In the genomic region with DNA sequence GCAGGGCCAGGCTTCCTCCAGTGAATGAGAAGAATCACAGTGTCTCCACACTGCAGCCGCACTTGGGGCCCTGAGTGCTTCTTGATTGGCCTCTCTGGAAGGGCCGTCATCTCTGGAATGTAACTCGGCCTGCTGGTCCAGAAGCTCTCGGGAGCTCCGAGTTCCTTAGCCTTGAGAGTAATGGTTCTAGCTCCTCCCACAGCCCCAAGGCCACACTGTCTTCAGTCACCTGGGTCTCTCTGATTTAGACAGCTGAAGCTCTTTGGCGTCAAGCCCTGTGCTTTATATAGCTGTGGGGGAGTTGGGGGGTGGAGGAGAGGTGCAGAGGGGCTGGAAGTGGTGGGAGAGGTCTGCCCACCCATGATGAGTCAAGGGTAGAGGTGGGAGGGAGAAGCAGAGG, we compare ENCODE assay signal across 10 mouse cellular contexts. TPM values are rescaled to one million over a fixed set of nuclear protein-coding genes. Genes with fewer than 3 reads are reported as not detected.
A peak's percentile ranks its signal among the peaks of the same experiment; 100 is the strongest.
DNase-seq lines count a peak whose midpoint lies in the region; ATAC-seq and TF ChIP-seq lines count a peak whose summit lies in the region.
"Had no signal": no experiment of that assay in that cellular context is flagged by ENCODE, and none has a peak within 500 bp of the region (broad histone marks: within the 10 kb centered on the region; RNA-seq: fewer than 3 reads in every experiment).

No protein-coding gene starts in this region.

- TF ChIP-seq EP300 in ES-Bruce4 (IDR thresholded peaks at IDR 0.05; ENCODE audit: insufficient read depth, low read depth, low read length), result peak; percentile 66; the same call in 1 of the 2 replicates

- 11% methylated on average over 6 of the region's 6 CpGs for WGBS in kidney, embryonic 14.5 days
- 27% methylated on average over 6 of the region's 6 CpGs for WGBS in lung, adult 2 months
- 80% methylated on average over 6 of the region's 6 CpGs for WGBS in midbrain, embryonic 16.5 days
- 86% methylated on average over 6 of the region's 6 CpGs for WGBS in midbrain, embryonic 13.5 days

- peak; percentile 85 for ATAC-seq in kidney, embryonic 14.5 days (ENCODE audit: low FRiP score, low TSS enrichment)
- no peak for ATAC-seq in midbrain, embryonic 16.5 days
- no peak for ATAC-seq in midbrain, embryonic 13.5 days
- ATAC-seq in granulocyte monocyte progenitor cell, adult 5-6 weeks (replicated peaks; ENCODE audit: poor library complexity, severe bottlenecking), result no peak

- TF ChIP-seq CTCF in ES-Bruce4 (IDR thresholded peaks at IDR 0.05; ENCODE audit: low read depth, low read length), result no peak
- no peak for TF ChIP-seq CTCF in lung, adult 2 months (IDR thresholded peaks at IDR 0.05; ENCODE audit: insufficient read depth, low read length)

- H3K27me3 ChIP-seq in ES-Bruce4 (ENCODE audit: control insufficient read depth, insufficient read depth, low read length, poor library complexity, severe bottlenecking), result no peaks in the 10 kb centered on the region
- H3K27me3 ChIP-seq in kidney, embryonic 14.5 days (ENCODE audit: control insufficient read depth, insufficient read depth, low read length), result no peaks in the 10 kb centered on the region
- no peaks in the 10 kb centered on the region for H3K27me3 ChIP-seq in midbrain, embryonic 16.5 days (ENCODE audit: control insufficient read depth, insufficient read depth, low read depth, low read length)
- no peaks in the 10 kb centered on the region for H3K27me3 ChIP-seq in midbrain, embryonic 13.5 days

- DNase-seq in R1 (ENCODE audit: low read depth, low spot score), result peak; percentile 87
- peak; percentile 85 for DNase-seq in lung, adult 2 months
- DNase-seq in cerebellum, adult 8-10 months, result no peak
- DNase-seq: gastrocnemius, postnatal 14 days; thymus, postnatal 36 days had no signal

- no peak overlapping the region for H3K4me3 ChIP-seq in ES-Bruce4 (ENCODE audit: low read depth, low read length)
- no peak overlapping the region for H3K4me3 ChIP-seq in kidney, embryonic 14.5 days (ENCODE audit: low read length)
- no peak overlapping the region for H3K4me3 ChIP-seq in lung, adult 2 months (replicated peaks; ENCODE audit: extremely low read depth, low read depth, low read length)
- H3K4me3 ChIP-seq in midbrain, embryonic 16.5 days (ENCODE audit: low read depth, low read length), result no peak overlapping the region
- no peak overlapping the region for H3K4me3 ChIP-seq in midbrain, embryonic 13.5 days (replicated peaks)

- H3K27ac ChIP-seq in ES-Bruce4 (ENCODE audit: insufficient read depth, low read length), result peak overlapping the region; percentile 0; the same call in 1 of the 2 replicates
- H3K27ac ChIP-seq in kidney, embryonic 14.5 days (ENCODE audit: low read depth, low read length), result peak overlapping the region; percentile 82
- H3K27ac ChIP-seq in midbrain, embryonic 16.5 days (ENCODE audit: low read length), result no peak overlapping the region
- no peak overlapping the region for H3K27ac ChIP-seq in midbrain, embryonic 13.5 days

- no peak for TF ChIP-seq POLR2A in ES-Bruce4 (IDR thresholded peaks at IDR 0.05; ENCODE audit: insufficient read depth, low read length)
- 0 out of 2 replicates have a peak, but pooled peaks have one; percentile 18 for TF ChIP-seq POLR2A in lung, adult 2 months (IDR thresholded peaks at IDR 0.05; ENCODE audit: borderline replicate concordance, extremely low read depth, low read depth, low read length)

- H3K4me2 ChIP-seq in kidney, embryonic 14.5 days (replicated peaks; ENCODE audit: low read depth, low read length), result no peak overlapping the region; the same call in 1 of the 2 replicates
- H3K4me2 ChIP-seq in midbrain, embryonic 16.5 days (ENCODE audit: low read length), result no peak overlapping the region
- H3K4me2 ChIP-seq in midbrain, embryonic 13.5 days (replicated peaks), result no peak overlapping the region

- H3K4me1 ChIP-seq in ES-Bruce4 (ENCODE audit: control insufficient read depth, insufficient read depth, low read length), result peaks cover 6% of the 10 kb centered on the region
- peaks cover 22% of the 10 kb centered on the region for H3K4me1 ChIP-seq in kidney, embryonic 14.5 days (ENCODE audit: control insufficient read depth, insufficient read depth, low read length)
- peaks cover 20% of the 10 kb centered on the region for H3K4me1 ChIP-seq in lung, adult 2 months (ENCODE audit: control insufficient read depth, insufficient read depth, low read length)
- H3K4me1 ChIP-seq in midbrain, embryonic 16.5 days (ENCODE audit: control insufficient read depth, insufficient read depth, low read length), result no peaks in the 10 kb centered on the region
- no peaks in the 10 kb centered on the region for H3K4me1 ChIP-seq in midbrain, embryonic 13.5 days (replicated peaks)

- no peaks in the 10 kb centered on the region for H3K9me3 ChIP-seq in ES-Bruce4 (replicated peaks; ENCODE audit: control insufficient read depth, insufficient read depth, low read length, poor library complexity, severe bottlenecking)
- no peaks in the 10 kb centered on the region for H3K9me3 ChIP-seq in kidney, embryonic 14.5 days (ENCODE audit: control insufficient read depth, low read length)
- H3K9me3 ChIP-seq in midbrain, embryonic 16.5 days (replicated peaks; ENCODE audit: control insufficient read depth, low read length, poor library complexity, severe bottlenecking), result no peaks in the 10 kb centered on the region
- no peaks in the 10 kb centered on the region for H3K9me3 ChIP-seq in midbrain, embryonic 13.5 days

- no peaks in the 10 kb centered on the region for H3K36me3 ChIP-seq in ES-Bruce4 (ENCODE audit: control insufficient read depth, insufficient read depth, low read length, poor library complexity, severe bottlenecking)
- H3K36me3 ChIP-seq in kidney, embryonic 14.5 days (ENCODE audit: control insufficient read depth, insufficient read depth, low read length), result no peaks in the 10 kb centered on the region
- no peaks in the 10 kb centered on the region for H3K36me3 ChIP-seq in midbrain, embryonic 16.5 days (ENCODE audit: control insufficient read depth, insufficient read depth, low read length)
- no peaks in the 10 kb centered on the region for H3K36me3 ChIP-seq in midbrain, embryonic 13.5 days

- H3K9ac ChIP-seq in ES-Bruce4 (ENCODE audit: low read depth, poor library complexity, severe bottlenecking), result no peak overlapping the region
- no peak overlapping the region for H3K9ac ChIP-seq in kidney, embryonic 14.5 days (ENCODE audit: low read depth, low read length)
- H3K9ac ChIP-seq in midbrain, embryonic 16.5 days (ENCODE audit: low read depth, low read length), result no peak overlapping the region
- no peak overlapping the region for H3K9ac ChIP-seq in midbrain, embryonic 13.5 days (replicated peaks)

RNA-seq across cellular contexts. Expression of a gene that starts 14.1 kb away (rescaled TPM):
- polyA plus RNA-seq in ES-Bruce4 (2011; ENCODE audit: insufficient read depth, insufficient read length, low read depth, missing spikeins), result 59.4 and 61.6 TPM in 2 replicates
- polyA plus RNA-seq in kidney, embryonic 14.5 days (2014; fragmentation: Nextera tagmentation; extraction: Ambion mirVana), result 16.5 and 17.9 TPM in 2 replicates
- polyA plus RNA-seq in lung, adult 2 months (2012; rRNA removed), result 192 and 213 TPM in 2 replicates
- polyA plus RNA-seq in midbrain, embryonic 16.5 days (2015; fragmentation: Nextera tagmentation; extraction: Ambion mirVana), result 1.8 and 2.0 TPM in 2 replicates
- polyA plus RNA-seq in midbrain, embryonic 13.5 days (2015; fragmentation: Nextera tagmentation; extraction: Ambion mirVana), result 1.6 and 2.9 TPM in 2 replicates
- total RNA-seq in granulocyte monocyte progenitor cell, adult 5-6 weeks (2014; fragmentation: Nextera tagmentation), result 19.4 and 67.1 TPM in 2 replicates
- 15.8 and 22.4 TPM in 2 replicates for total RNA-seq in granulocyte monocyte progenitor cell, adult 5-6 weeks (2017)

RNA-seq across cellular contexts. Expression of a gene that starts 30.8 kb away (rescaled TPM):
- polyA plus RNA-seq in ES-Bruce4 (2011; ENCODE audit: insufficient read depth, insufficient read length, low read depth, missing spikeins), result 63.7 and 68.6 TPM in 2 replicates
- polyA plus RNA-seq in kidney, embryonic 14.5 days (2014; fragmentation: Nextera tagmentation; extraction: Ambion mirVana), result 42.7 and 48.5 TPM in 2 replicates
- 11.7 and 12.2 TPM in 2 replicates for polyA plus RNA-seq in lung, adult 2 months (2012; rRNA removed)
- 5.7 and 6.2 TPM in 2 replicates for polyA plus RNA-seq in midbrain, embryonic 16.5 days (2015; fragmentation: Nextera tagmentation; extraction: Ambion mirVana)
- polyA plus RNA-seq in midbrain, embryonic 13.5 days (2015; fragmentation: Nextera tagmentation; extraction: Ambion mirVana), result 13.8 and 14.1 TPM in 2 replicates
- total RNA-seq in granulocyte monocyte progenitor cell, adult 5-6 weeks (2014; fragmentation: Nextera tagmentation), result 76.0 and 153 TPM in 2 replicates
- 38.6 and 38.8 TPM in 2 replicates for total RNA-seq in granulocyte monocyte progenitor cell, adult 5-6 weeks (2017)

RNA-seq across cellular contexts. Expression of a gene that starts 39.7 kb away (rescaled TPM):
- 325 and 344 TPM in 2 replicates for polyA plus RNA-seq in ES-Bruce4 (2011; ENCODE audit: insufficient read depth, insufficient read length, low read depth, missing spikeins)
- 370 and 400 TPM in 2 replicates for polyA plus RNA-seq in kidney, embryonic 14.5 days (2014; fragmentation: Nextera tagmentation; extraction: Ambion mirVana)
- polyA plus RNA-seq in lung, adult 2 months (2012; rRNA removed), result 108 and 109 TPM in 2 replicates
- polyA plus RNA-seq in midbrain, embryonic 16.5 days (2015; fragmentation: Nextera tagmentation; extraction: Ambion mirVana), result 156 and 157 TPM in 2 replicates
- polyA plus RNA-seq in midbrain, embryonic 13.5 days (2015; fragmentation: Nextera tagmentation; extraction: Ambion mirVana), result 136 and 152 TPM in 2 replicates
- 276 and 290 TPM in 2 replicates for total RNA-seq in granulocyte monocyte progenitor cell, adult 5-6 weeks (2014; fragmentation: Nextera tagmentation)
- 139 and 228 TPM in 2 replicates for total RNA-seq in granulocyte monocyte progenitor cell, adult 5-6 weeks (2017)

Comparison
In these comparisons a context has a peak if more than half of its experiments do, and no peak if none do; other contexts are left out.
1. H3K27ac ChIP-seq: peak in ES-Bruce4 (single experiment) and kidney, embryonic 14.5 days (single experiment); none in midbrain, embryonic 16.5 days (single experiment) and midbrain, embryonic 13.5 days (single experiment).